Mouse (Mus musculus): Measurements from ENCODE around the gene Cobl. TPM values are rescaled to one million over a fixed set of nuclear protein-coding genes. Genes with fewer than 3 reads are reported as not detected.

Gene Cobl
- total RNA-seq, 2 experiments from 2014 or later = not detected

DNA sequence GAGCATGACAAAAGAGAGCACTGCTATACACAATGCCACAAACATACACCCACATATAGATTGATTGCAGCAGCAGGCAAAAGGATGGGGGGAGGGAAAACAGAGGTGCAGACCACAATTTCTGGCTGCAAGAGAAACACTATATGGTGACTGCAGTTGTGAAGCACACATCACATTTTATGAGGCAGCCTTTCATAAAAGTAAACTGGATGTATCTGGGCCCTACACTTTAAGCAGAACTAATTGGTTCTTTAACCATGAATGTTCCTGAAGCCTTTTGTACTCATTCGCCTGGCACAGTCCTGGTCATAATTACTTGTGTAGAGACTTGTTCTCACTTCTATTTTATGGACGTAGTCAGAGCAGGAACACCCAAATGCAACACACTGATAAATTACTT, 19.5 kb downstream of the Cobl start:
- no peak for ATAC-seq (replicated peaks; ENCODE audit: poor library complexity)

DNA sequence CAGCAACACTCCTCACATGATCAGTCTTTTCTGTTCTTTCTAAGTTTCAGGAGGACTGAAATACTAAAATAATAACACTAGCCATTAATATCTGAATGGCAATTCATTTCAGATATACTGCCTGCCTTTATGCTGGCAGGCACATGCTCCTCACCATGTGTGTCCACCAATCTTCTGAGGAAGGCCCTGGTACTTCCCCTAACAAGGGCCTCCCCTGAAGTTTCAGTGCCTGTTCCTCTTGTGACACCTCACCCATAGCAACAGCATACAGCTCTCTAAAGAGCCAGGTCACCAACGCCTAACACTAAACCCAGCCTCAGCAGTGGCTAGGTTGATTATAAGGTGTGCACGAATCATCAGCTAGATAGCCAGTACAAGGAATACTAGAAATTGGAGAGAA, 20.5 kb downstream of the Cobl start:
- ATAC-seq (replicated peaks; ENCODE audit: poor library complexity) = no peak

DNA sequence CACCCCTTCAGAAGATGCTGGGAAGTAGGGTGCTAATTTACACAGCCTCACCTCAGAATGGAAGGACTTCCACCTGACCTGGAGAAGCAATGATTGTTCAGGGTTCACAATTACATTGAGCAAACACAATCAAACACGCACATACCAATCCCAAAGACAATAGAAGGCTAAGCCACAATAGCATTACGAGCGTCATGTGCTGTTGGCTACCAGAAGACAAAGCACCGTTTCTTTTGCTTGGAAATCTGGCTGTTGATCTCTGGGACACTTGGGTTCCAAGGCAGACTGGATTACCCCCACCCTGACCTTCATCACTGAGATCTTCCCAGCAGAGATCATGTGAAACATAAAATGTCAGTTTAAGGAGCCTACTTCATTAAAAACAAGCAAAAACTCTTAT, 21.1 kb downstream of the Cobl start:
- no peak for ATAC-seq (replicated peaks; ENCODE audit: poor library complexity)

DNA sequence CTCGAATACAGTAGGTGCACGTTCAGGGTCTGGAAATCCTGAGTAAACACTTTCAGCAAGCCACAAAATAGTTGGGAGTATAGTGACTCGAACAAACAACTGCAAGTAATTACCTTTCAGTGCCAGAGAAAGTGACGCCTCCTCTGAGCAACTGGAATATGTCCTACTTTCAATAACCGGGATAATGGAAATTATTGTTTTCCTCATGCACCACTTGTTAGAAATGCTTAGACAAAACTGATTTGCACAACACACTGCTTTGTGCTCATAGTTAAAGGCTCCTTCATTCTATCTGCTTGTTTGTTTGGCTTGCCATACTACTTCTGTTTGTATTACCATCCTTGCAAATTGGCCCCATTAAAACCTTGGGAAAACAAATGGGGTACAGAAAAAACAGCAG, 21.6 kb downstream of the Cobl start:
- no peak for ATAC-seq (replicated peaks; ENCODE audit: poor library complexity)

DNA sequence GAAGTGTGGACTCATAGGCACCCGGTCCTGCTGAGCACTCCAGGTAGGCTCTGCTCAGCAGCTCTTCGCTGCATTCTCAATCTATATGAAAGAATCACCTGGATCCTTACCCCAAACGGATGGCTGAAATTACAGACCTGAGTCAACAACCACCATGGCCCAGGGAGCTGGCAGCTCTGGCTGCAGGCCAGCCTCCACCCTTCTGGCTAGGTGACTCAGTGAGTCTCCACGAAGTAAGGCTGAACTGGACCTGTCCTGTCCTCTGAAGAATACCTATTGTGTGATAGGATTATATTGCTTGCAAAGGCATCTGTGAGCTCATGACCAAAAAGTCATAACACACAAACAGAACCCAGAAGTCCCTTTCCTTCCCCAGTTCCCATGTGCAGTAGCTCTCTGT, 22.5 kb downstream of the Cobl start:
- no peak for ATAC-seq (replicated peaks; ENCODE audit: poor library complexity)

DNA sequence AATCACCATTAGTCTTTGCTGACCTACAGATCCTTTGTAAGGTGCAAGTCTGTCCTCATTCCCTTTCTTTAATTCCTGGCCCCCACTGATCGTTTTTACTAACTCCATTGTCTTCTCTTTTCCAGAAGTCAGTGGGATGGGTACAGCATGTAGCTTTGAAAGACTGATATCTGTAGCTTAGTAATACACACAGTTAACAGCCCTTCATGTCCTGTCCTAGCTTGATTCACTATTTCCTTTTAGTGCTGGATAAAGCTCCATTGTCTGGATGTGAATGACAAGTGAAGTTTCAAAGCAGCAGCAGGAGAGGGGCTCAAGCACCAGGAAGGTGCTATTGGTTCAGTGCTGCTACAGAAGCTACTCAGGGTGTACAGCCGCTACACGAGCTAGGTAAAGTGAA, 28.9 kb downstream of the Cobl start:
- ATAC-seq (replicated peaks; ENCODE audit: poor library complexity) = no peak

DNA sequence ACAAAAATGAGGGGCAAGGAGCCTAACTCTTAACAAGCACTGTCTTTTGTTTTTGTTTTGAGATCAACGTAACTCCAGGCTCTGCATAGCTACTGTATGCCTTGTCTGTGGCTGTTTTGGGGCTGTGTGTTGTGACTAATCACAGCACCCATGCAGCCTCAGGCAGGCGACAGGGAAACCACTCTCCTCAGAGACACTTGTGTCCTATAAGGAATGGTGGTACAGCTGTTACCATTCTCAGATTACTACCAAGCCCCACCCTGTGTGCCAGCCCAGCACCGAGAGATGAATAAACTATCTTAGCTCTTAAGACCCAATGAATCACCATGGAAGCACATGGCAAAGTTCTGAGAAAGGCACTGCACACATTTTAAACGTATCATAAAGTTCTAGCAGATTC, 29.7 kb downstream of the Cobl start:
- ATAC-seq (replicated peaks; ENCODE audit: poor library complexity) = no peak

DNA sequence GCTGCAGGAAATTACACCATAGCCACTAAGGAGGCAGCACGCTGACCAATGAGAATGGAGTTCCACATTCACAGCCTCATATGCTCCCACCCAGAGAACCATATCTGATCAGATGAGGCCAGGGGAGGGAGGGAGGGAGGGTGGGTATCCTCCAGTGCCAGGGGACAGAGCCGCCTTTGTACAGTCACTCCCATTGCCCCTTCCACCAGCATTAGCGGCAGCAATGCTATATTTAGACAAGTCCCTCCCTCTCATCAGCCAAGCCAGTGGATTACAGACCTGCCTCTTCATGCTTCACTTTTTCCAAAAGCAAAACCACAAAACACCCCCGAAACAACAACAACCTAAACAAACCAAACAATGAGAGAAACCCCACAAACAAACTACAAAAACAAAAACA, 30.2 kb downstream of the Cobl start:
- no peak for ATAC-seq (replicated peaks; ENCODE audit: poor library complexity)

DNA sequence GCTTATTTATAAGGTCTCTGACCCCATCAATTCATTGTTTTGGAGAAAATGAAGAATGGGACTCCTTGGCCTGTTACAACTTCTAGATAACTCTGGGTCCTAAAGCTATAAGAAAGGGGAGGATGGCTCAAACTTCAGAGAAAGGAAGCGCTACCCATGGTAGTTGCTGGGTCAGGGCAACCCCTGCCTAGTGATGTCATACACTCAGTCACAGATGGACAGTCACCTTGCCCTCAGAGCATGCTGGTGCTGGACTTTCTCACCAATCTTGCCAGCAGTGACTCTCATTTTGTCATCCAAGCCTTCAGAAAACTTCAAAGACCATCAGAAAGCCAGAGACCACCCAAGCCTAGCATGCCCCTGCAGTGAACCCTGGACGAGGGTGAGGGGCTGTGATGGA, 32.8 kb downstream of the Cobl start:
- no peak for ATAC-seq (replicated peaks; ENCODE audit: poor library complexity)

DNA sequence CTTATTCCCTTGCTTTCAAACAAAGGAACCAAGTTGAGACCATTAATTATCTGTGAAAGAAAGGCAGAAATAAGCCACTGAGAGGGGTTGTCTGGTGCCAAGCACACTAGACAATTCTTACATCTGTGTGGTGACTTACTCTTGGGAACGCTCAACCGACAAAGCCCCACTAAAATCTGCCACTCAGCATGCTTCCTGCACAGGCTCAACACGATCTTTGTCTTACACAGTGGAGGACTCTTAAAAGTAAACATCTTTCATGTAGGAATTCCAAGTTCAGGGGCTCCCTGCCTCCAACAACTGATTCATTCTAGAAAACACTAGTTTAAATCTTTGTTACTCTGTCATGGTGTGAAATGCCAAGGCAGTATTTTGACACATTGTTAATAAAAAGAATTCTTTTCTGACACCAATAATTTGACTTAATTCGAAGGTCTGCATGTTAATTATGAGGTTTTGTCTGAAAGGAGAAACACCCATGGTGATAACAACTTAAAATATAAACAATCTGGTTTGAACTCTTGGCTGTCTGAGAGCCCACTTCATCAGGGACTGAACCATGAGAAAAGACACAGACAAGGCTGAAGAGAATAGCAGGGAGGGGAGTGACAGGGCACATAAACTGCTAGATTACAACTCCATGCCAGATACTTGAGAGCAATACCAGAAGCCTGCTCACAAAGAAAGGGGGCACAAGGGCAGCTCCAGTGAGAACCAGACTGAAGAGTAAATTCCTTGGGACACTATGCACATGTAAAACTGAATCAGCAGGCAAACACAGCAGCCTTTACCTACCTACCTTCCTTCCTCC, 34.3 kb downstream of the Cobl start:
- no peak for ATAC-seq (replicated peaks; ENCODE audit: poor library complexity)

DNA sequence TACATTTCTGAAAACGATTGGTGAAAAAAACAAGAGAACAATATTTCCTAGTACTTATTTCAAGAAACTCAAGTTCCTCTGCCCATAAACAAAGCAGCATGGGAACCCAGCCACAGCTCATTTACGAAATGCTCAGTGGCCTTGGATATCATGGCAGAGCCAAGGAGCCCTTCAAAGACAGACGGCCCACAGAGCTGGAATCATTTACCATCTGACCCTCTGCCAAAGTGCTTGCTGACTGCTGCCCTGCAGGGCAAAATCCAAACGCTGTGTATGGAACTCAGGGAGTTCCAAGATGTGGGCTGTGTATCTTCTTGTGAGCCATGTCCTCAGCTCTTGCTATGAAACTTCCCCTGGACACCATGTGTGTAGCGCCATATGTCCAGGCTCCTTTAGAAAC, 38.0 kb downstream of the Cobl start:
- no peak for ATAC-seq (replicated peaks; ENCODE audit: poor library complexity)

DNA sequence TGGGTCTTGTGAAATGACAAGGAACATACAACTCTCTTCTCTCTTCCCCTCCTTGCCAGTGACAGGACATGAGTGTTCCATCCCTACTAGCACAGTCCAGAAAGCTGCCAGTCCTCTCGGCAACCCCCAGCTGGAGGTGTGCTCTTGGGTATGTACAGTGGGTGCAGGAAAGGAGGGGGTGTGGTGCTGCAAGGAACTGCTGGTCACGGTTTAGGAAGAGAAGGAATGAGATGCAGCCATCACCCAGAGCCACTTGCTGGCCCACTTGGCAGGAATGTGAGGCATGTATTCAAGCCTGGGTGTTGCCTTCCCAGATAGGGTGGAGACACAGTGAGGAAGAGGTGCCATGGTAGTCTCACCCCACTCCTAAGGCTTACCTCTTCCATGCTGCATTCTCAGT, 40.6 kb downstream of the Cobl start:
- ATAC-seq (replicated peaks; ENCODE audit: poor library complexity) = no peak

DNA sequence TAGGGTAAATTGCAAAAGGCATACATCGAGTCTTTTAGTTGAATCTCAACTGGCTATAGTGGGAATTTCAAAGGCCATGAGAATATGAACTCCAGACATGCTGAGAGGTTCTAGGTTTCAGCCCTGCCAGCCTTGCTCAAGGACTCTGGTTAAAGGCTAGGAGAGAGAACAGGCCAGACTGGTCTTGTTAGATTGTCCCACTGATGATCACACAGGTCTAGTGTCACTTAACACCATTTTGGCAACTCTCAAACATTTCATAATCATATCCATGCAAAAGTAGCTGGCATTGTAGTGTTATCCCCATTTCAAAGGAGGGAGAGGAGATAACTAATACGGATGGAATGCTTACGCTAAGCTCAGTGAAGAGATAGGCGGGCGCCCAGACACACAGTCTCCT, 43.6 kb downstream of the Cobl start:
- no peak for ATAC-seq (replicated peaks; ENCODE audit: poor library complexity)

DNA sequence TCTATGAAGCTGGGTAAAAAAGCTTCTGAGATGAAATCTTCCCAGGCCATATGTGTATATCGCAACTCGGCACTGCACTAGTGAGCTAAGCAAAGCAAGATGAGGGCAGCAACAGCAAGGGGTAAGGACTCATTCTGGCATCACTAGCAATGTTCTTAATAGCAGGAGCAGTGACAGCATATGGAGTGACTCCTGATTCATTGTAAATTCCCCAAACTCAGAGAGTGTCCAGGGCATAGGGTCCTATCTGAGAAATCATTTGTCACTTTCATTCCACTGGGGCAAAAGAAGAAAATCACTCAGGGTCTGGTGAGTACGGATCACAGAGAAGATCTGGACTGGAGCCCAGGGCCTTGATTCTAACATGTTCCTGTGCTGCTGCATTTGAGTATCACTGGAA, 44.6 kb downstream of the Cobl start:
- no peak for ATAC-seq (replicated peaks; ENCODE audit: poor library complexity)

DNA sequence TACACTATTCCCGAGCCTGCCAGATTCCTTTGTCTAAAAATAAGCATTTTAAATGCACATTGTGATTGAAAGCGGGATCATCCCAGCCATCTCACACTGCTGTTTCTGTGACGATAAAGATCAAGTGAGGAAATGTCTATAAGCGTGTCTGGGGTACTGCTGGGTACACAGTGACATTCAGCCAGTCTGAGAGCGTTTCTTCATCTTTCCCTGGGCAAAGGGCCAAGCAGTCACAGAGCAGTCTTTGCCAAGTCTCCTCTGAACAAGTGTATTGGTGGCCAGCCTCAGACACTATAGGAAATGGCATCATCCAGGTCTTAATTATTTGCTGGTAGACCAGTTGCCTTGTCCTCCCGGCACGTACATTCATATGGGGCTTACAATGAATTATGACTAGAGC, 47.9 kb downstream of the Cobl start:
- ATAC-seq (replicated peaks; ENCODE audit: poor library complexity) = no peak

DNA sequence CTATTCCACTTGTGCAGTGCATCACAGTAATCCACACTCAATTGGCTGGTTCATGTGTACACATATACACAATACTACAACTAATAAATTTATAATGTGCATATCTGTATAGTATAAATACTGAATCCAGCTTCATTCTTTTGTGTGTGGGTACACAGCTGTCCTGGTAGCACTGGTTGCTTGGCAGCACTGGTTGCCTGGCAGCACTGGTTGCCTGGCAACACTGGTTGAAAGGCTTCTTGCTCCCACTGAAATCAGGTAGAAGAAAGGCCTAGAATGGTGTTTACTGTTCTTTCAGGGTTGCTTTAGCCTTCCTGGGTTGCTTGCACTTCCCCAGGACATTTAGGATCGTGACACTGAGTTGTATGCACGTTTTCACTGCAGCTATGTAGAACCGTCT, 49.4 kb downstream of the Cobl start:
- no peak for ATAC-seq (replicated peaks; ENCODE audit: poor library complexity)

DNA sequence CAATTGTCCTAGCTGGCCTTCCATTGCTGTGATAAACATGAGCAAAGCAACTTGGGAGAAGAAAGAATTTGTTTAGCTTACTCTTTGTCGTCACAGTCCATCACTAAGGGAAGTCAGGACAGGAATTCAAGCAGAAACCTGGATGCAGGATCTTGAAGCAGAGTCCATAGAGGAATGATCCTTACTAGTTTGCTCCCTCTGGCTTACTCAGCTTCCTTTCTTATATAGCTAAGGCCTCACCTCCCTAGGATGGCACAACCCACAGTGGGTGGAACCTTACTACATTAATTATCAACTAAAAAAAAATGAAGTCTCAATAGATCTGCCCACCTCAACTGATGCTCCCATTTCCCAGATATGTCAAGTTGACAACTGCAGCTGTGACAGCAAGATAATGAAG, 52.8 kb downstream of the Cobl start:
- ATAC-seq (replicated peaks; ENCODE audit: poor library complexity) = no peak

DNA sequence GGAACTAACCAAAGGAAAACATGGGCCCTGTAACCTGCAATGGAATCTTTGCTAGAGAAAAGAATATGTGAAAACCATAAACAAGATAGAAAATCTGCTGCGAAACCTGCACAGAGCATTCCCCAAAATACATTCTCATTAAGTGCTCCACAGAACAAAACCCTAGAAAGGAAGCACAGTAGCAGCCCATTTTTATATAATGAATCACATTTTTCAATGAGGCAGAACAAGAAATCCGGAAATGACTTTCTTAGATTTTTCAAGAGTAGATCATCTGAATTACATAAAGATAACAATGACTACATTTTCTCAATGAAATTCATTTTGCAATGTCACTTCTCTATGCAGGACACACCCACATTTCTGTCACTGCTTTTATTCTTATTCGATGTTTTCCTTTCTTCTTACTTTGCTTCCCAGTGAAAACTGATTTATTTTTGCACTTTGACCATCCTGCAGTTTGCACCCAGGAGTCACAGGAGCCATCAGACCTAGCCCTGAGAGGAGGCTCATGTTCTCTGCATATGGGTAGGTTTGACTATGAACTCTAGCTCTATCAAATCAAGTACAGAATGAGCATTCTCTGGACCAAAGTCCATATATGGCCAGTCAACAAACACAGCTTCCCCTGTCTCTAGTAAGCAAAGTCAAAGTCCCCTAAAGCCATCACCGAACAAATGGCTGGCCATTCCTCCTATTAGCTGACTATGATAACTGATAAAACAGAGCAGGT, 53.5 kb downstream of the Cobl start:
- no peak for ATAC-seq (replicated peaks; ENCODE audit: poor library complexity)

DNA sequence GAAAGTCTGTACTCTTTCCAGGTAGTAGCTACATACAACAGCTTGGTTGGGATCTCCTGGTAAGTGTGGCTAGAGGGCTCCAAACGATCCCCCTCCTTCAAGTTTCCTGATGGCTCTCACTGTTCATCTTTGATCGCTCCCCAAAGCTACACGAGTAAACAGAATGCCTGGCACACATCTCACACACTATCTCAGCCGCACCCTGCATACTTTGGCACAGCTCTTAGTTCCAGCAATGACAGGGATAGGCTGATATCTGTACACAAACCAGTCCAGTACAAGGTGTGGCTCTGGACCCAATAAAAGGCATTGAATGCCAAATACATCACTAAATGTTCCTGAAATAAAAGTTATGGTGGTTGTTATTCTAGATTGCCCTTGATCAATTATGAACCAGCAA, 55.3 kb downstream of the Cobl start:
- ATAC-seq (replicated peaks; ENCODE audit: poor library complexity) = no peak

DNA sequence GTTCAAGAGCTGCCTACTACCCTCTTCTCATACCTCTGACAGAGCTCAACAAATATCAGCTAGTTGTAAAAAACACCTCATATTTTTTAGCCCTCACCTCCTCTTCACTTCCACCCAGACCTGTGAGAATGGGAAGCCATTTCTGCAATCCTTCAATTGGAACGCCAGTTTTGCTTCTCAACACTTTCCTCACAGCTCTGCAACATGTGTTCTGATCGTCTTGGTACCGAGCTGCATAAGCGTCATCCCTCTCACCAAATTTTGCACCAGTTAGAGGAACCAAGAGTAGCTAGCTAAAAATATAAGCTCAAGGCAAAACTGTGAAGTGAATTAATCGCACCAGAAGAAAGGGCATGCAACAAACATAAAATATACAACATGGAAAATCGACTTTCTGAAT, 56.9 kb downstream of the Cobl start:
- no peak for ATAC-seq (replicated peaks; ENCODE audit: poor library complexity)

DNA sequence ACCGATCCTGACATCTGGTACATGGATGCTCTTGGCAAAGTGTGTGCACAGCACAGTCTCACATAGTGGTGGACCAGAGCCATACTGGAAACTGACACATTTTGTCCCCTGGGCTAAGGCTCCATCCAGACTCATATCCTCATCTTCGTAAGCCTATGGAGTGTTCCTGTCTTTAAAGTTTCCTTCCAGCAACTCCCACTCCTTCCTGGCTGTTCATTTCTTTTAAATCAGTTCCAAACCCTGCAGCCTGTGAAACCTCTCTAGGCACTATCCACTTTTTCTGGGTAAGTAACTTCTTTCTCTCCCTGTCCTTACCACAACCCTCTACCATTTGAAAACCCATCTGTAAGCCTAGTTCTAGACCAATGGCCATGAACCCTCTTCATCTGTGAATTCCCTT, 64.9 kb downstream of the Cobl start:
- ATAC-seq (replicated peaks; ENCODE audit: poor library complexity) = no peak

DNA sequence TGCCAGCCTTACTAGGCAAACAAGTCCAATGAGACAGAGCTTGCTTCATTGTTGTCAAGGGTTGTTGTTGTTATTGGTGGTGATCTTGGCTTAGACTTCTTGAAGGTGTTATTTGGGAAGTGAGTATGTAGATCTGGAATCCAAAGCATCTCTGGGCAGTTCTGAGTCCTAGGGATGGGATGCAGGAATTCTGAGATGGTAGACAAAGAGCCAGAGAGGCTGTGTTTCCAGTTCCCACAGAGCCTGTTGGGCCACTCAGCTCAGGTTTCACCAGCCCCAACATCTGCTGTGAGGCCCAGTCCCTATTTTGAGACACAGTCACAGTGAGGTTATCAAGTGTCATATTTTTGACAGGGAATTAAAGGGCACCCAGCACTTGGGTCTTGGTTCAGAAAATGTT, 68.6 kb downstream of the Cobl start:
- no peak for ATAC-seq (replicated peaks; ENCODE audit: poor library complexity)

DNA sequence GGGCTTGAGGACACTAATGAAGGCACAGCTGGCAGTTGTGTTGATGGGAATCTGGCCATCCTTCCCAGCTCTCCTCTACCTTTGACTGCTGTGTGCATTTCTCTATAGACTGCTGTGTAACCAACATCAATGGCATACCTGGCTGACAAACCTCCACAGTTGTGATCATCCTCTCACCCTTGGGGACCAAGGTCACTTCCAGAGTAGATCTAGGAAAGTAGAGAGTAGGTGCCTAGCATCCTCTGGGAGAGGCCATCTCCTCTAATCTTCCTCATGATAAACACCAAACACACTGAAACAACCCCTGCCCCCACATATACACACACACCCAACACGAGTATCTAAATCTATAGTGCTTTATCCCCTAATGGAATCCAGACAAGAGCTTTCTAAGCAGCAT, 70.1 kb downstream of the Cobl start:
- no peak for ATAC-seq (replicated peaks; ENCODE audit: poor library complexity)

All from megakaryocyte progenitor cell, adult 5-6 weeks (primary cell).